14 mouse cellular contexts compared by ENCODE assay signal in the genomic region with DNA sequence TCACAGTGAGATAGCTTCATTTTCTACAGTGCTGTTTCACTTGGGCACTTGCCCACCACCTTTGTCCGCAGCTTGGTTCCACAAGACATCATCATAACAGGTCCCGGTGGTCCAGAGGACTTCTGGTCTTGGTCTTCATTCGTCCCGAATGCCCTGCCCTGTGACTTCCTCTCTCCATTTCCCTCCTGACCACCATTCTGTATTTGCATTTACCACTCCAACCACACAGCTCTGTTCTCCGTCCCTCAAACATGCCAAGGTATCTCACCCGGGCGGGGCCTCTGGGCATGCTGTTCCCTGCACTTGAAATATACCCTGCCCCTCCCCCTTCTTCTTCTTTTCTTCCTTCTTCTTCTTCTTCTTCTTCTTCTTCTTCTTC. TPM values are rescaled to one million over a fixed set of nuclear protein-coding genes. Genes with fewer than 3 reads are reported as not detected.
DNase-seq lines count a peak whose midpoint lies in the region; ATAC-seq lines count a peak whose summit lies in the region.
"Had no signal": no experiment of that assay in that cellular context is flagged by ENCODE, and none has a peak within 500 bp of the region (broad histone marks: within the 10 kb centered on the region; RNA-seq: fewer than 3 reads in every experiment).

No protein-coding gene starts in this region.

- intact Hi-C loops in heart, postnatal 10 days (cut with DNase I), result loop anchor here (1.0 to 10.0 kb wide), 4 partner anchors 27 to 467 kb away; no protein-coding TSS in a partner anchor

- no peak overlapping the region for H3K27ac ChIP-seq in heart, embryonic 15.5 days
- H3K27ac ChIP-seq in midbrain, embryonic 11.5 days (ENCODE audit: low read depth, low read length), result no peak overlapping the region
- H3K27ac ChIP-seq in midbrain, embryonic 15.5 days, result no peak overlapping the region
- no peak overlapping the region for H3K27ac ChIP-seq in intestine, embryonic 15.5 days
- H3K27ac ChIP-seq in stomach, embryonic 16.5 days (ENCODE audit: low read length), result no peak overlapping the region
- H3K27ac ChIP-seq: embryonic facial prominence, embryonic 15.5 days; forebrain, embryonic 15.5 days; hindbrain, embryonic 13.5 days; left cerebral cortex, adult 2 months; liver, embryonic 14.5 days; midbrain, embryonic 12.5 days had no signal

- WGBS in heart, embryonic 15.5 days, result 47% methylated on average over 7 of the region's 7 CpGs
- WGBS in midbrain, embryonic 11.5 days, result 64% methylated on average over 7 of the region's 7 CpGs
- 64% methylated on average over 7 of the region's 7 CpGs for WGBS in midbrain, embryonic 15.5 days
- 53% methylated on average over 7 of the region's 7 CpGs for WGBS in intestine, embryonic 15.5 days
- 48% methylated on average over 7 of the region's 7 CpGs for WGBS in stomach, embryonic 16.5 days

- no peak overlapping the region for H3K4me3 ChIP-seq in heart, embryonic 15.5 days
- H3K4me3 ChIP-seq in midbrain, embryonic 11.5 days (ENCODE audit: low read depth, low read length), result no peak overlapping the region
- H3K4me3 ChIP-seq in midbrain, embryonic 15.5 days, result no peak overlapping the region
- H3K4me3 ChIP-seq in intestine, embryonic 15.5 days (replicated peaks), result no peak overlapping the region
- no peak overlapping the region for H3K4me3 ChIP-seq in stomach, embryonic 16.5 days (replicated peaks; ENCODE audit: low read length)
- H3K4me3 ChIP-seq: embryonic facial prominence, embryonic 15.5 days; forebrain, embryonic 15.5 days; hindbrain, embryonic 13.5 days; left cerebral cortex, adult 2 months; midbrain, embryonic 12.5 days had no signal

- H3K27me3 ChIP-seq in heart, embryonic 15.5 days, result peaks cover 8% of the 10 kb centered on the region
- no peaks in the 10 kb centered on the region for H3K27me3 ChIP-seq in midbrain, embryonic 11.5 days (ENCODE audit: control insufficient read depth, insufficient read depth, low read length)
- H3K27me3 ChIP-seq in midbrain, embryonic 15.5 days (replicated peaks), result no peaks in the 10 kb centered on the region
- H3K27me3 ChIP-seq in intestine, embryonic 15.5 days (replicated peaks), result 0 out of 2 replicates have a peak, but pooled peaks cover 5% of the 10 kb centered on the region
- no peaks in the 10 kb centered on the region for H3K27me3 ChIP-seq in stomach, embryonic 16.5 days (ENCODE audit: control insufficient read depth, insufficient read depth, low read length)
- H3K27me3 ChIP-seq: embryonic facial prominence, embryonic 15.5 days; forebrain, embryonic 15.5 days had no signal

- peaks cover 4% of the 10 kb centered on the region; the same call in 1 of the 2 replicates for H3K4me1 ChIP-seq in heart, embryonic 15.5 days (replicated peaks)
- no peaks in the 10 kb centered on the region for H3K4me1 ChIP-seq in midbrain, embryonic 11.5 days (ENCODE audit: control insufficient read depth, insufficient read depth, low read length)
- 0 out of 2 replicates have a peak, but pooled peaks cover 6% of the 10 kb centered on the region for H3K4me1 ChIP-seq in midbrain, embryonic 15.5 days
- no peaks in the 10 kb centered on the region for H3K4me1 ChIP-seq in intestine, embryonic 15.5 days (replicated peaks)
- peaks cover 4% of the 10 kb centered on the region; the same call in 1 of the 2 replicates for H3K4me1 ChIP-seq in stomach, embryonic 16.5 days (ENCODE audit: control insufficient read depth, insufficient read depth, low read length)
- H3K4me1 ChIP-seq: midbrain, embryonic 12.5 days had no signal

- no peaks in the 10 kb centered on the region for H3K36me3 ChIP-seq in heart, embryonic 15.5 days
- H3K36me3 ChIP-seq in midbrain, embryonic 11.5 days (ENCODE audit: control insufficient read depth, insufficient read depth, low read length), result no peaks in the 10 kb centered on the region
- H3K36me3 ChIP-seq in midbrain, embryonic 15.5 days (replicated peaks), result no peaks in the 10 kb centered on the region
- H3K36me3 ChIP-seq in intestine, embryonic 15.5 days, result no peaks in the 10 kb centered on the region
- no peaks in the 10 kb centered on the region for H3K36me3 ChIP-seq in stomach, embryonic 16.5 days (ENCODE audit: control insufficient read depth, insufficient read depth, low read length)
- H3K36me3 ChIP-seq: embryonic facial prominence, embryonic 15.5 days; forebrain, embryonic 15.5 days; hindbrain, embryonic 13.5 days; midbrain, embryonic 12.5 days had no signal

- H3K4me2 ChIP-seq in heart, embryonic 15.5 days, result 0 out of 2 replicates have a peak overlapping the region, but pooled peaks have one; percentile 6
- H3K4me2 ChIP-seq in midbrain, embryonic 11.5 days, result no peak overlapping the region
- no peak overlapping the region for H3K4me2 ChIP-seq in midbrain, embryonic 15.5 days
- 0 out of 2 replicates have a peak overlapping the region, but pooled peaks have one; percentile 5 for H3K4me2 ChIP-seq in intestine, embryonic 15.5 days (replicated peaks)
- H3K4me2 ChIP-seq in stomach, embryonic 16.5 days (ENCODE audit: low read depth, low read length), result peak overlapping the region; percentile 43
- H3K4me2 ChIP-seq: embryonic facial prominence, embryonic 15.5 days; forebrain, embryonic 15.5 days; midbrain, embryonic 12.5 days had no signal

- H3K9me3 ChIP-seq in heart, embryonic 15.5 days (replicated peaks), result no peaks in the 10 kb centered on the region
- no peaks in the 10 kb centered on the region for H3K9me3 ChIP-seq in midbrain, embryonic 11.5 days (ENCODE audit: control insufficient read depth, low read length)
- no peaks in the 10 kb centered on the region for H3K9me3 ChIP-seq in midbrain, embryonic 15.5 days
- no peaks in the 10 kb centered on the region for H3K9me3 ChIP-seq in intestine, embryonic 15.5 days
- H3K9me3 ChIP-seq in stomach, embryonic 16.5 days (replicated peaks; ENCODE audit: control insufficient read depth, low read length), result no peaks in the 10 kb centered on the region
- H3K9me3 ChIP-seq: embryonic facial prominence, embryonic 15.5 days; forebrain, embryonic 15.5 days; hindbrain, embryonic 13.5 days; midbrain, embryonic 12.5 days had no signal

- no peak overlapping the region for H3K9ac ChIP-seq in heart, embryonic 15.5 days
- no peak overlapping the region for H3K9ac ChIP-seq in midbrain, embryonic 11.5 days (ENCODE audit: low read length)
- no peak overlapping the region for H3K9ac ChIP-seq in midbrain, embryonic 15.5 days
- no peak overlapping the region for H3K9ac ChIP-seq in intestine, embryonic 15.5 days
- H3K9ac ChIP-seq in stomach, embryonic 16.5 days (ENCODE audit: low read length), result no peak overlapping the region
- H3K9ac ChIP-seq: embryonic facial prominence, embryonic 15.5 days; forebrain, embryonic 15.5 days; hindbrain, embryonic 13.5 days; liver, embryonic 14.5 days; midbrain, embryonic 12.5 days had no signal

- DNase-seq in heart, postnatal 10 days, result no peak
- DNase-seq in midbrain, embryonic 11.5 days (ENCODE audit: low spot score, missing footprints), result no peak
- no peak for DNase-seq in right cerebral cortex, postnatal 14 days
- DNase-seq in cerebellum, postnatal 36 days, result no peak

- no peak for ATAC-seq in heart, embryonic 15.5 days (replicated peaks; ENCODE audit: insufficient number of reproducible peaks, insufficient read depth, low FRiP score, low read depth)
- peak; percentile 27; the same call in 1 of the 2 replicates for ATAC-seq in midbrain, embryonic 11.5 days (ENCODE audit: low FRiP score)
- no peak for ATAC-seq in midbrain, embryonic 15.5 days (replicated peaks)
- ATAC-seq in intestine, embryonic 15.5 days, result peak; percentile 53; the same call in 1 of the 2 replicates
- no peak for ATAC-seq in stomach, embryonic 16.5 days (ENCODE audit: insufficient read depth, low FRiP score)
- ATAC-seq: forebrain, embryonic 15.5 days had no signal

RNA-seq across cellular contexts. Expression of gene Gsto1, which starts 33.3 kb away (rescaled TPM):
- polyA plus RNA-seq in heart, embryonic 15.5 days (2015; fragmentation: Nextera tagmentation; extraction: Ambion mirVana), result 97.5 and 103 TPM in 2 replicates
- total RNA-seq in heart, postnatal 10 days (2021), result 100 to 1,000 TPM; 106 to 117 TPM
- 78.9 and 81.1 TPM in 2 replicates for polyA plus RNA-seq in midbrain, embryonic 11.5 days (2014; fragmentation: Nextera tagmentation; extraction: Ambion mirVana)
- 136 and 139 TPM in 2 replicates for polyA plus RNA-seq in midbrain, embryonic 15.5 days (2015; fragmentation: Nextera tagmentation; extraction: Ambion mirVana)
- polyA plus RNA-seq in intestine, embryonic 15.5 days (2015; fragmentation: Nextera tagmentation; extraction: Ambion mirVana), result 468 and 476 TPM in 2 replicates
- 2,215 and 3,106 TPM in 2 replicates for polyA plus RNA-seq in stomach, embryonic 16.5 days (2015; fragmentation: Nextera tagmentation; extraction: Ambion mirVana)

RNA-seq across cellular contexts. Expression of gene Gsto2, which starts 43.9 kb away (rescaled TPM):
- polyA plus RNA-seq in heart, embryonic 15.5 days (2015; fragmentation: Nextera tagmentation; extraction: Ambion mirVana), result 0.74 and 1.2 TPM in 2 replicates
- 1 to 10 TPM; 1.8 to 2.6 TPM for total RNA-seq in heart, postnatal 10 days (2021)
- 1.4 and 1.8 TPM in 2 replicates for polyA plus RNA-seq in midbrain, embryonic 11.5 days (2014; fragmentation: Nextera tagmentation; extraction: Ambion mirVana)
- polyA plus RNA-seq in midbrain, embryonic 15.5 days (2015; fragmentation: Nextera tagmentation; extraction: Ambion mirVana), result 0.74 and 1.4 TPM in 2 replicates
- 0.68 and 0.97 TPM in 2 replicates for polyA plus RNA-seq in intestine, embryonic 15.5 days (2015; fragmentation: Nextera tagmentation; extraction: Ambion mirVana)
- polyA plus RNA-seq in stomach, embryonic 16.5 days (2015; fragmentation: Nextera tagmentation; extraction: Ambion mirVana), result 2.0 and 2.6 TPM in 2 replicates

Comparison
In these comparisons a context has a peak if more than half of its experiments do, and no peak if none do; other contexts are left out.
1. ATAC-seq: peak in midbrain, embryonic 11.5 days (single experiment) and intestine, embryonic 15.5 days (single experiment); none in heart, embryonic 15.5 days (single experiment), midbrain, embryonic 15.5 days (single experiment) and stomach, embryonic 16.5 days (single experiment).
2. H3K4me2 ChIP-seq: peak in heart, embryonic 15.5 days (single experiment), intestine, embryonic 15.5 days (single experiment) and stomach, embryonic 16.5 days (single experiment); none in midbrain, embryonic 11.5 days (single experiment) and midbrain, embryonic 15.5 days (single experiment).